Comparison of ENCODE assay signal across 1 mouse cellular context in the genomic region with DNA sequence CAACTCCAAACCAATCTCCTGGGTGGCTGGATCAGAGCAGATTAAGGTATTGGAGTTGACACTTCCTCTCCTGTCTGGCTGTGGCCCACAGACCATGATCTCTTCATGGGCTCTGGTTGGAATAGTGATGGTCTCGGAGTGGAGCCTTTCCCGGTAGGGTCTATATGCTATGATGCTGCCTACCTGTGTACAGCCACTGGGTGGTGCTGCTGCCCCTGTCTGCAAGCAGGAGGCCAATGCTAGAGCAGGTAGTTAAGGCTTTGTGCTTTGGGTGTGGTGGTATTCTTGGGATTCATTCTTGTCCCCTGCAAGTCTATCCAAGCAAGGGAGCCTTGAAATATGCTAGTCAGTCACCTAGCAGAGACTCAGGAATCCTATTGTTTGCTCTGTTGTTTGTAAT.
TF ChIP-seq lines count a peak whose summit lies in the region.

No protein-coding gene starts in this region.

TF ChIP-seq in CH12.LX, 34 proteins besides CTCF, POLR2A, EP300 and RAD21:
- TF ChIP-seq USF2 (conservative IDR thresholded peaks at IDR 0.05; ENCODE audit: low read depth, low read length), result no peak
- TF ChIP-seq POLR2AphosphoS2 (IDR thresholded peaks at IDR 0.05; ENCODE audit: low read depth, low read length), result no peak
- TF ChIP-seq HCFC1 (IDR thresholded peaks at IDR 0.05; ENCODE audit: low read depth, low read length), result 0 out of 2 replicates have a peak, but pooled peaks have one; percentile 10
- TF ChIP-seq TCF12 (IDR thresholded peaks at IDR 0.05; ENCODE audit: low read depth, low read length), result peak; percentile 54; the same call in 1 of the 2 replicates
- no peak for TF ChIP-seq JUN (IDR thresholded peaks at IDR 0.05; ENCODE audit: insufficient read depth, low read depth, low read length)
- no peak for TF ChIP-seq RCOR1 (conservative IDR thresholded peaks at IDR 0.05; ENCODE audit: low read depth, low read length)
- peak; percentile 61; the same call in 1 of the 2 replicates for TF ChIP-seq SIN3A (IDR thresholded peaks at IDR 0.05; ENCODE audit: low read length)
- no peak for TF ChIP-seq ETS1 (conservative IDR thresholded peaks at IDR 0.05; ENCODE audit: low read depth, low read length)
- TF ChIP-seq MEF2A (IDR thresholded peaks at IDR 0.05; ENCODE audit: borderline replicate concordance, low read depth, low read length), result peak; percentile 22; the same call in 1 of the 2 replicates
- peak; percentile 59; the same call in 1 of the 2 replicates for TF ChIP-seq ZC3H11A (IDR thresholded peaks at IDR 0.05; ENCODE audit: low read depth, low read length)
- peak; percentile 27; the same call in 1 of the 2 replicates for TF ChIP-seq NELFE (IDR thresholded peaks at IDR 0.05; ENCODE audit: low read depth, low read length)
- peak; percentile 88 for TF ChIP-seq SMC3 (IDR thresholded peaks at IDR 0.05; ENCODE audit: low read depth, low read length)
TF ChIP-seq in CH12.LX: peak in this region for 7.
